Mouse (Mus musculus) liver, postnatal 0 days (tissue): ENCODE measurements around the gene Nsun3. TPM values are rescaled to one million over a fixed set of nuclear protein-coding genes. Genes with fewer than 3 reads are reported as not detected.

Experiments used
- ATAC-seq: fragments of 200-750 bp; cut with Nextera tagmentation; 2 replicates; pipeline ENCODE4 v1.8.0; 2017; ENCODE audit warnings: mild to moderate bottlenecking, moderate library complexity
- DNase-seq: peaks from one replicate; pipeline ENCODE4 v3.0.0-alpha.2; 2016
- H3K27ac ChIP-seq: fragments of 300-500 bp; sonication (generic); 2 replicates; pipeline ENCODE4 v1.5.1; 2014; ENCODE audit warnings: antibody characterized with exemption, moderate library complexity, mild to moderate bottlenecking, low read depth
- H3K27me3 ChIP-seq: fragments of 300-500 bp; sonication (generic); 2 replicates; pipeline ENCODE4 v1.6.1; 2014; ENCODE audit warnings: low read length, control low read depth, mixed read lengths; ENCODE audit not compliant: insufficient read depth
- H3K36me3 ChIP-seq: fragments of 300-500 bp; sonication (generic); replicated peaks from 2 replicates; pipeline ENCODE4 v1.6.1; 2014; ENCODE audit warnings: mild to moderate bottlenecking, control low read depth, low read length, moderate library complexity, mixed read lengths; ENCODE audit not compliant: insufficient read depth
- H3K4me1 ChIP-seq: fragments of 300-500 bp; sonication (generic); 2 replicates; pipeline ENCODE4 v1.6.1; 2014; ENCODE audit warnings: antibody characterized with exemption, mild to moderate bottlenecking, control low read depth; ENCODE audit not compliant: insufficient read depth
- H3K4me2 ChIP-seq: fragments of 300-500 bp; sonication (generic); 2 replicates; pipeline ENCODE4 v1.6.1; 2014; ENCODE audit warnings: low read depth, mild to moderate bottlenecking, low read length, moderate library complexity, mixed read lengths
- H3K4me3 ChIP-seq: fragments of 300-500 bp; sonication (generic); 2 replicates; pipeline ENCODE4 v1.5.1; 2014; ENCODE audit warnings: low read depth, low read length
- H3K9ac ChIP-seq: fragments of 300-500 bp; sonication (generic); replicated peaks from 2 replicates; pipeline ENCODE4 v1.6.1; 2014; ENCODE audit warnings: mild to moderate bottlenecking, moderate library complexity
- H3K9me3 ChIP-seq: fragments of 300-500 bp; sonication (generic); 2 replicates; pipeline ENCODE4 v1.6.1; 2016; ENCODE audit warnings: mild to moderate bottlenecking, control low read depth, low read length, mixed read lengths
- CTCF ChIP-seq: sonication (generic); IDR thresholded peaks from 2 replicates; pipeline ENCODE4 v1.5.1; 2016; ENCODE audit warnings: antibody characterized with exemption, low read depth
- EP300 ChIP-seq: IDR thresholded peaks from 2 replicates; pipeline ENCODE4 v1.6.1; 2016; ENCODE audit warnings: antibody characterized with exemption, low read depth, mild to moderate bottlenecking
- WGBS: fragments of 180-500 bp; shearing (Covaris S2); extraction: QIAGEN DNeasy Blood & Tissue Kit; methylation state at CpG from one replicate; pipeline ENCODE4 v1.1.7; 2014; ENCODE audit not compliant: insufficient replicate concordance; 5-methylcytosine and 5-hydroxymethylcytosine counted together
- polyA plus RNA-seq: library from polyadenylated mRNA; unstranded; fragments of >200 nt; fragmentation: Nextera tagmentation; extraction: Ambion mirVana; gene quantifications from 2 replicates; pipeline ENCODE4 v1.2.1, GENCODE M21; 2015

Nsun3 gene
- polyA plus RNA-seq, 1 experiment from 2014 or later, result 4.2 TPM

DNA sequence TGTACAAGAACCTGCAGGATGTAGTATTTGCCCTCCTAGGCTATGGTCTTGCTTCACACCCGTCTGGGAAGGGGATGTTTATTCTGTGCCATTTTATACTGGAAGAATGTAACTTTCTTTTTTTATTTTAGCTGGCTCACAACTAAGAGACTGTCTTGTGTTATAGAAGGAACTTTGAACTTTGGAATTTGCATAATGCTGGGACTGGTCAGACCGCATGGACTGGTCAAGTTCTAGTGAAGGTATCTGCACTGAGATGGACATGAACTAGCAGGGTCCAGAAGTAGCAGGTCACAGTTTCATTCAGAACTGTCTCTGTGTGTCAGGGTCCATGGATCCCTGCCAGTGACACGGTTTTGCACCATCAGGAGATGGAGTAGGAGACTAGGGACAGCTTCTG lies 13.2 kb upstream of the Nsun3 start:
- DNase-seq (no peak), ATAC-seq (peak; percentile 73)
- no peak overlapping the region for H3K4me2 ChIP-seq
- peaks cover 3% of the 10 kb centered on the region; the same call in 1 of the 2 replicates for H3K4me1 ChIP-seq
- WGBS, result 64% methylated on average over 3 of the region's 3 CpGs
- no peaks in the 10 kb centered on the region for H3K9me3 ChIP-seq
- no peaks in the 10 kb centered on the region for H3K27me3 ChIP-seq
- H3K27ac ChIP-seq, result no peak overlapping the region
- H3K36me3 ChIP-seq, result peaks cover 6% of the 10 kb centered on the region; the same call in 1 of the 2 replicates
- no peak overlapping the region for H3K9ac ChIP-seq
- no peak overlapping the region for H3K4me3 ChIP-seq
- TF ChIP-seq CTCF, result no peak
- no peak for TF ChIP-seq EP300

DNA sequence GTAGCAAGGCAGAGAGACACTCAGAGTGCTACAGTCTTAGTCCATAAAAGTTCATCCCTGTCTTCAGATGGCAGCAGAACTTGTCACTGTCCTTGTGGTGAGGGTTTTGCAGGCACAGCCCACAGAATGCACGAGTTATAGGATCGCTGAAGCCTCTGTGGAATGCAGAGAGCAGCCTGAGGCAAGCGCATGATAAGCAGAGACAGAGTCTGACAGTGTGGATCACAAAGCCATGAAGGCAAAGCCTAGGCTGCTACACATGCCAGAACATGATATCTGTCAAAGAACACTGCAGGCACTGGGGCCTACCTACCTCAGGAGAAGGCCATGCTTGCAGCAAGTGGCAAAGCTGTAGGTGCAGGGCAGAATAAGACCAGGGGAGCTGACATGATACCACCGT lies 12.8 kb upstream of the Nsun3 start:
- Histone ChIP-seq H3K4me2 (no peak overlapping the region), H3K27me3 (no peaks in the 10 kb centered on the region), H3K4me1 (peaks cover 3% of the 10 kb centered on the region; the same call in 1 of the 2 replicates), H3K4me3 (no peak overlapping the region), H3K27ac (no peak overlapping the region), H3K36me3 (peaks cover 6% of the 10 kb centered on the region; the same call in 1 of the 2 replicates), H3K9me3 (no peaks in the 10 kb centered on the region), H3K9ac (no peak overlapping the region)
- DNase-seq, result no peak
- TF ChIP-seq CTCF (no peak), EP300 (no peak)
- no peak for ATAC-seq
- WGBS, result 74% methylated on average over 4 of the region's 4 CpGs

DNA sequence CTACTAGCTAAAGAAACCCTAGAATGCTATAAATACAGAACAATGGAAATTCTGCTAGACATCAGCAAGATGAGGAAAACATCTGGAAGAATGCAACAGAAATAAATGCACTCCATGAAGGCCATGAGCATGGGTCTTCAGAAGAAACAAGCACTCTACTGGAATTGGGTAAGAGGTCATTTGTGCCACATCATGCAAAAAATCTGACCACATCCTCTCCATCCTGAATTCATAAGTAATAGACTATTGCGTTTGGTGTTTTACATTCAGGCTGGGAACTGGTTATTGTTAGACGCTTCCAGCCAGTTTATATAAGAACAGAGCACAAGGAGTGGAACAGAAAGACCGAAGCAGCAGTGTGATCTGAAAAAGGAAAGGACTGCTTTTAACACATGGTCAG lies 12.2 kb upstream of the Nsun3 start:
- Histone ChIP-seq H3K36me3 (0 out of 2 replicates have a peak, but pooled peaks cover 6% of the 10 kb centered on the region), H3K27ac (no peak overlapping the region), H3K9ac (no peak overlapping the region), H3K27me3 (no peaks in the 10 kb centered on the region), H3K4me3 (no peak overlapping the region), H3K4me2 (no peak overlapping the region), H3K9me3 (no peaks in the 10 kb centered on the region), H3K4me1 (peaks cover 3% of the 10 kb centered on the region; the same call in 1 of the 2 replicates)
- DNase-seq, result no peak
- WGBS, result 73% methylated on average over 3 of the region's 3 CpGs
- ATAC-seq, result no peak
- TF ChIP-seq CTCF (no peak), EP300 (no peak)

DNA sequence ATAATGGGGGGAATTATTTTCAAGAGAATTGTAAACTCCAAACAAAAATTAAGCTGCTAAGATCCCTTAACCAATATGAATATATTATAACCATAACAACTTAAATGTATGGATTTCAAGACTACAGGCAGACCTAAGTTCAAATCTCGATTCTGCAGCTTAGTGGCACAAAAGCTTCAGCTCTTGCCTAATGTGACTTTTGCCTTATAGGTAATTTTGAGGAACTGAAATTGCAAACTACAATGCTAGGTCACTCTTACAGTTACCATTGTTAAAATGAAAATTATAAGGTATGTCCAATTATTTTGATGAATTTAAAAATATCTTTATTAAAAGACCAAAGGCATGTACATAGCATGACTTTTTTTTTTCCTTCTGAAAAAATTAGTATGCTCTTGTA lies 10.0 kb upstream of the Nsun3 start:
- TF ChIP-seq CTCF (no peak), EP300 (no peak)
- 0 out of 2 replicates have a peak, but pooled peaks cover 3% of the 10 kb centered on the region for H3K36me3 ChIP-seq
- H3K27me3 ChIP-seq, result no peaks in the 10 kb centered on the region
- DNase-seq (no peak), ATAC-seq (no peak)
- H3K9me3 ChIP-seq, result no peaks in the 10 kb centered on the region
- 60% methylated on average over 1 of the region's 1 CpGs for WGBS
- no peak overlapping the region for H3K4me2 ChIP-seq
- H3K4me1 ChIP-seq, result peaks cover 3% of the 10 kb centered on the region; the same call in 1 of the 2 replicates
- no peak overlapping the region for H3K27ac ChIP-seq
- H3K9ac ChIP-seq, result no peak overlapping the region
- no peak overlapping the region for H3K4me3 ChIP-seq

DNA sequence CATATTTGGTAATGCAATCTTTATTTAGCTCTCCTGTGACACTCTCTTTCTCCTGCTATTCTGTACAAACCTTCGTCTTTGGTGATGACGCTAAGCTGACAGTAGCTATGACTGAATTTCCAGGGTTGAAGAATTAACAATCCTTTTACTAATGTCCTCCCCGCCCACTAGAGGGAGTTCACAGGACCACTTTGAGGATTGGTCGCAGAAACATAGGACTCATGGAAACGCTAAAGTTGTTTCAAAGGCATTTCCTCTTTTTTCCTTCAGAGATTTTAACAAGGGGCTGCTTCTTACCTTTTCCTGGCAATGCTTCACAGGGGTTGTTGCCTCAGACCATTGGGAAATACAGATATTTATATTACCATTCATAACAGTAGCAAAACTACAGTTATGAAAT lies 4.4 kb downstream of the Nsun3 start:
- no peak overlapping the region for H3K4me3 ChIP-seq
- no peaks in the 10 kb centered on the region for H3K27me3 ChIP-seq
- DNase-seq, result no peak
- H3K9me3 ChIP-seq, result no peaks in the 10 kb centered on the region
- H3K4me1 ChIP-seq, result peaks cover 13% of the 10 kb centered on the region
- no peak overlapping the region for H3K27ac ChIP-seq
- H3K9ac ChIP-seq, result no peak overlapping the region
- no peak overlapping the region for H3K4me2 ChIP-seq
- no peak for ATAC-seq
- 38% methylated on average over 5 of the region's 5 CpGs for WGBS
- H3K36me3 ChIP-seq, result peaks cover 8% of the 10 kb centered on the region; the same call in 1 of the 2 replicates
- TF ChIP-seq EP300, result no peak
- peak; percentile 61 for TF ChIP-seq CTCF

DNA sequence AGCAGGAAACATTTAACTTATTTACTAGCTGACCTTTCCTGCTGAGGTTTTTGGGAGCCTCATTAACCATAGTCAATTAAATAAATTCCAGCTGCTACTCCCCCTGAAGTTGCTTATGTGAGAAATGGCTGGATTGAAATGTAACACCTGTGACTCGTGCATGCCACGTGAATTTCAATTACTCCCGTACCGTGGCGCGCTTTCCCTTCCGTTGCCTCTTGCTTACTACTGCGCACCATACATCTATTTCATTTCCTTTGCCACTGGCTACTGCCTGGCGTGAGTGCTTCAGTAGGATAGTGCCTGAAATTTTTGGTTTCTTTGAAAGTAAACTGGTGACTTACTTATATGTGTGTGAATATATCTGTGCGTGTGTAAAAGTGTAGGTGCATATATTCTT lies 8.3 kb downstream of the Nsun3 start:
- H3K36me3 ChIP-seq, result peaks cover 17% of the 10 kb centered on the region; the same call in 1 of the 2 replicates
- DNase-seq, result no peak
- no peaks in the 10 kb centered on the region for H3K4me1 ChIP-seq
- H3K4me3 ChIP-seq, result no peak overlapping the region
- no peaks in the 10 kb centered on the region for H3K27me3 ChIP-seq
- no peak overlapping the region for H3K27ac ChIP-seq
- H3K4me2 ChIP-seq, result no peak overlapping the region
- H3K9ac ChIP-seq, result no peak overlapping the region
- ATAC-seq, result no peak
- no peaks in the 10 kb centered on the region for H3K9me3 ChIP-seq
- no peak for TF ChIP-seq EP300
- TF ChIP-seq CTCF, result no peak
- 92% methylated on average over 10 of the region's 10 CpGs for WGBS

DNA sequence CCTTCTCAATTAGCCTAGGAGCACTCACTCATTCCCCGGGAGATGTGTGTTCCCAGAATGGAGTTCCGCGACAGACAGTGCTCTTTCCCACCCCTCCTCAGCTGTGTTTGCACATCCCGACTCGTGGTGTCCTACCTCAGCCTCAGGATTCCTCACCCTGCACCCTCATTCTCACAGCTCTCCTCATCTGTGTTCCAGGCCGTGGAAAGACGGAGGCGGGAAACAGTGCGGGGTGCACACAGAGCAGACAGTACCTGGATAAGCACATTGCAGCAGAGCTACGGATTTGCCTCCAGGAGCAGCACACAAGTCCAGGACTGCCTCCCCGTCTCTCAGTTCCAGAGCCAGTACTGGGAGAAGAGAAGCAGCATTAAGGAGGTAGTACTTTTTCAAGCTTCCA lies 10.6 kb downstream of the Nsun3 start:
- TF ChIP-seq EP300 (no peak), CTCF (no peak)
- ATAC-seq, result no peak

More for the DNA sequence above, 10.6 kb downstream of the Nsun3 start:
- DNase-seq, result no peak
- Histone ChIP-seq H3K4me2 (no peak overlapping the region), H3K9me3 (no peaks in the 10 kb centered on the region), H3K9ac (no peak overlapping the region), H3K4me1 (no peaks in the 10 kb centered on the region), H3K36me3 (peaks cover 13% of the 10 kb centered on the region; the same call in 1 of the 2 replicates), H3K27ac (no peak overlapping the region), H3K27me3 (no peaks in the 10 kb centered on the region), H3K4me3 (no peak overlapping the region)
- 90% methylated on average over 11 of the region's 11 CpGs for WGBS
